Mouse (Mus musculus) liver, postnatal 0 days (tissue): ENCODE results near the gene Ankrd39.

Experiments used
- CTCF ChIP-seq: sonication (generic); IDR thresholded peaks from 2 replicates; pipeline ENCODE4 v1.5.1; 2016; ENCODE audit warnings: antibody characterized with exemption, low read depth
- EP300 ChIP-seq: IDR thresholded peaks from 2 replicates; pipeline ENCODE4 v1.6.1; 2016; ENCODE audit warnings: antibody characterized with exemption, low read depth, mild to moderate bottlenecking

DNA sequence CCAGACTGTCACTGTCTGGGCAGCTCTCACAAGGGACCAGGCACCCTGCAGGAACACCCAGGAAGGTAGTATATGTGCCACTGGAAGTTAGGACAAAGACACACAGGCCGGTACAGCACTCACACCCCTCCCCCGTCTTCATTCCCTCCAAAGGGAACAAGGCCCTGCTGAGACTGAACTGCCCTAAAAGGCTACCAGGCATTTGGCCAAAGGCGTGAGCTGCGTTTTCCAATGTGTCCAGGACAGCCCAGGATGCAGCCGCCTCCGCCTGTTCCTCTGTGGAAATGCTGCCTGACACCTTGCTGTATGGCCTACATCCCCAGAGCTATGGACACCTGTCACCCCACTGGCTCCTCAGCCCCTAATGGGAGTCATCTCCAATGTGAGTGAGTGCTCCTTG, 42.2 kb upstream of the Ankrd39 start:
- TF ChIP-seq CTCF: no peak
- no peak for TF ChIP-seq EP300
